Mouse (Mus musculus): ENCODE results near the gene Slc25a1. TPM values are rescaled to one million over a fixed set of nuclear protein-coding genes. Genes with fewer than 3 reads are reported as not detected.

Slc25a1 gene
- total RNA-seq, 2 experiments from 2014 or later: 11.2 to 16.1 TPM

- peak; percentile 11; the same call in 1 of the 2 replicates for ATAC-seq (ENCODE audit: poor library complexity, severe bottlenecking)
These were observed 5.9 kb downstream of the Slc25a1 start for GRCm38 (mm10) chr16:17922163-17922538.

- ATAC-seq (ENCODE audit: poor library complexity, severe bottlenecking): peak; percentile 95
These were observed 6.5 kb downstream of the Slc25a1 start for GRCm38 (mm10) chr16:17921325-17922162.

GRCm38 (mm10) chr16:17920586-17920985, 7.4 kb downstream of the Slc25a1 start:
- no peak for ATAC-seq (ENCODE audit: poor library complexity, severe bottlenecking)

- ATAC-seq (ENCODE audit: poor library complexity, severe bottlenecking): no peak
These were observed 13.4 kb downstream of the Slc25a1 start, which contains the start of gene Gsc2 for GRCm38 (mm10) chr16:17914307-17915249. Gsc2 (minus strand) TSS chr16:17915059.

GRCm38 (mm10) chr16:17911052-17911595, 16.9 kb downstream of the Slc25a1 start, which contains the start of gene Ess2:
Ess2 (minus strand) TSS chr16:17911348.
- peak; percentile 98 for ATAC-seq (ENCODE audit: poor library complexity, severe bottlenecking)

GRCm38 (mm10) chr16:17898462-17898861, 29.6 kb downstream of the Slc25a1 start, which contains the start of the genes Dgcr2 and Tssk2:
Dgcr2 (minus strand) TSS chr16:17898562.
Tssk2 (plus strand) TSS chr16:17898637.
- no peak for ATAC-seq (ENCODE audit: poor library complexity, severe bottlenecking)

GRCm38 (mm10) chr16:17896091-17896490, 31.9 kb downstream of the Slc25a1 start:
- ATAC-seq (ENCODE audit: poor library complexity, severe bottlenecking): no peak

GRCm38 (mm10) chr16:17893923-17894322, 34.1 kb downstream of the Slc25a1 start, which contains the start of gene Tssk1:
Tssk1 (plus strand) TSS chr16:17894223.
- ATAC-seq (ENCODE audit: poor library complexity, severe bottlenecking): no peak

- ATAC-seq (ENCODE audit: poor library complexity, severe bottlenecking): no peak
These were observed 35.4 kb downstream of the Slc25a1 start for GRCm38 (mm10) chr16:17892606-17893005.

- peak; percentile 96 for ATAC-seq (ENCODE audit: poor library complexity, severe bottlenecking)
These were observed 36.5 kb downstream of the Slc25a1 start, which contains the start of gene Gm20518 for GRCm38 (mm10) chr16:17891567-17891959. Gm20518 (minus strand) TSS chr16:17891671.

GRCm38 (mm10) chr16:17890917-17891566, 37.0 kb downstream of the Slc25a1 start:
- ATAC-seq (ENCODE audit: poor library complexity, severe bottlenecking): peak; percentile 26

GRCm38 (mm10) chr16:17890342-17890727, 37.7 kb downstream of the Slc25a1 start:
- ATAC-seq (ENCODE audit: poor library complexity, severe bottlenecking): no peak

GRCm38 (mm10) chr16:17889689-17890341, 38.2 kb downstream of the Slc25a1 start:
- no peak for ATAC-seq (ENCODE audit: poor library complexity, severe bottlenecking)

GRCm38 (mm10) chr16:17884116-17884515, 43.9 kb downstream of the Slc25a1 start:
- ATAC-seq (ENCODE audit: poor library complexity, severe bottlenecking): no peak

- ATAC-seq (ENCODE audit: poor library complexity, severe bottlenecking): no peak
These were observed 45.8 kb downstream of the Slc25a1 start for GRCm38 (mm10) chr16:17882196-17882595.

- ATAC-seq (ENCODE audit: poor library complexity, severe bottlenecking): no peak
These were observed 48.4 kb downstream of the Slc25a1 start for GRCm38 (mm10) chr16:17879571-17879970.

GRCm38 (mm10) chr16:17876096-17876495, 51.9 kb downstream of the Slc25a1 start:
- no peak for ATAC-seq (ENCODE audit: poor library complexity, severe bottlenecking)

Measured in megakaryocyte, adult 5-6 weeks (primary cell).